Mouse (Mus musculus) liver, postnatal 0 days (tissue): Measurements from ENCODE around the gene Ccdc159.

Experiments used
- CTCF ChIP-seq: sonication (generic); IDR thresholded peaks from 2 replicates; pipeline ENCODE4 v1.5.1; 2016; ENCODE audit warnings: antibody characterized with exemption, low read depth
- EP300 ChIP-seq: IDR thresholded peaks from 2 replicates; pipeline ENCODE4 v1.6.1; 2016; ENCODE audit warnings: antibody characterized with exemption, low read depth, mild to moderate bottlenecking

DNA sequence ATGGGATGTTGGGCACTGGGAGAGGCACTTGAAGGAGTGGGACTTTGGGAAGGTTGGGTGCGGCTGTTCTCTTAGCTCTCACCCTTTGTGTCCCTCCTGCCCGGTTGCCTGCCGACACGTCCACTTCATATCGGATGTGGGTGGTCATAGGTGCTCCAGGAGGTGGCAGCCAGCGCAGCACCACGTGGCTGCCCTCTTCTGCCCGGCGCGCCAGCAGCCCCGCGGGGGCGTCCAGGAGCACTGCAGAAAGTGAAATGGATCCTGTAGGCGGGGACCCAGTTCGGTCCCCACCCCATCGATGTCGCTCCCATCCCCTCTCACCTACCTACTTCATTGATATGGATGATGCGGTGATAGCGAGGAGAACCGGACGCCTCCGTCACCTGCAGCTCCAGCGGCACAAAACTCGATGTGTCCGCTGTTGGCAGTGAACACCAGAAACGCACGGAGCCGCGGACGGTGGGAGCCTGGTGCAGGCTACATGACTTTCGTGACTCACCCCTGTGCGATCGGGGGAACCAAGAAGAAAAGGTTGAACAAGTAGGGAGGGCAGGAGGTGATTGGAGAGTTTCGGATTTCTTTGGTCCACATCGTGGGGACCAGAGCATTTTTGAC is 34.2 kb downstream of the Ccdc159 start:
- TF ChIP-seq CTCF, result 0 out of 2 replicates have a peak, but pooled peaks have one; percentile 7
- no peak for TF ChIP-seq EP300
